Mouse (Mus musculus) ES-E14 (cell line): Measurements from ENCODE around the gene Kcnh1. TPM values are rescaled to one million over a fixed set of nuclear protein-coding genes. Genes with fewer than 3 reads are reported as not detected.

Experiments
- DNase-seq: peaks from one replicate; pipeline ENCODE4 v3.0.0-alpha.2; 2013; ENCODE audit warnings: low read depth, low spot score
- H3K27ac ChIP-seq: 2 replicates; pipeline ENCODE4 v1.5.1; 2012; ENCODE audit warnings: low read depth, mild to moderate bottlenecking, low read length, moderate library complexity, mixed read lengths; ENCODE audit not compliant: poor library complexity, insufficient read depth, severe bottlenecking
- H3K36me3 ChIP-seq: 2 replicates; pipeline ENCODE4 v1.6.1; 2012; ENCODE audit warnings: mild to moderate bottlenecking, low read length, moderate library complexity, mixed read lengths; ENCODE audit not compliant: control insufficient read depth, poor library complexity, insufficient read depth, severe bottlenecking
- H3K4me1 ChIP-seq, 2 experiments: fragments of 150-350 bp in 1 of 2; sonication (generic) in 1 of 2; 2 replicates each; pipeline ENCODE4 v1.6.1; 2012; ENCODE audit warnings: low read length in 2 of 2, mild to moderate bottlenecking in 1 of 2, mixed read lengths in 1 of 2; ENCODE audit not compliant: control insufficient read depth in 2 of 2, insufficient read depth in 2 of 2, poor library complexity in 1 of 2
- H3K4me3 ChIP-seq, 2 experiments: fragments of 150-350 bp in 1 of 2; sonication (generic) in 1 of 2; 2 replicates each; pipeline ENCODE4 v1.5.1; 2012; ENCODE audit warnings: low read length in 2 of 2, low read depth in 1 of 2, mild to moderate bottlenecking in 1 of 2, mixed read lengths in 1 of 2; ENCODE audit not compliant: insufficient read depth in 1 of 2, poor library complexity in 1 of 2, severe bottlenecking in 1 of 2
- H3K9ac ChIP-seq: 2 replicates; pipeline ENCODE4 v1.6.1; 2012; ENCODE audit warnings: low read depth, mild to moderate bottlenecking, low read length, mixed read lengths; ENCODE audit not compliant: poor library complexity, insufficient read depth, severe bottlenecking
- H3K9me3 ChIP-seq: fragments of 150-350 bp; sonication (generic); 2 replicates; pipeline ENCODE4 v1.6.1; 2012; ENCODE audit warnings: low read depth, mild to moderate bottlenecking, low read length; ENCODE audit not compliant: control insufficient read depth, insufficient read depth
- CHD2 ChIP-seq: IDR thresholded peaks from 2 replicates; pipeline ENCODE4 v1.6.1; 2014; ENCODE audit warnings: mild to moderate bottlenecking, low read depth, low read length, inconsistent platforms
- HCFC1 ChIP-seq: IDR thresholded peaks from 2 replicates; pipeline ENCODE4 v1.6.1; 2012; ENCODE audit warnings: low read length, inconsistent platforms, borderline replicate concordance; ENCODE audit not compliant: insufficient read depth
- MAFK ChIP-seq: IDR thresholded peaks from 2 replicates; pipeline ENCODE4 v1.6.1; 2014; ENCODE audit warnings: mild to moderate bottlenecking, low read depth, low read length, inconsistent platforms; ENCODE audit not compliant: insufficient read depth
- ZC3H11A ChIP-seq: IDR thresholded peaks from 2 replicates; pipeline ENCODE4 v1.6.1; 2012; ENCODE audit warnings: low read depth, mild to moderate bottlenecking, inconsistent platforms, low read length, borderline replicate concordance
- ZNF384 ChIP-seq: IDR thresholded peaks from 2 replicates; pipeline ENCODE4 v1.6.1; 2012; ENCODE audit warnings: low read depth, low read length, inconsistent platforms
- in situ Hi-C, 2 experiments: fragments of 600-800 bp; cut with MboI; formaldehyde crosslinking; loops; one replicate each; pipeline ENCODE4 v1.15.1; 2025; ENCODE audit warnings: low sequenced_read_pairs in 2 of 2, inconsistent platforms in 1 of 2; ENCODE audit not compliant: unreplicated experiment in 2 of 2
- total RNA-seq: library from RNA; depleted of rRNA; stranded (reverse); fragments of 300-350 nt; gene quantifications from 2 replicates; pipeline ENCODE4 v1.2.3, GENCODE M21; 2012

Gene Kcnh1
- total RNA-seq, 1 experiment, result 0.71 TPM

- Histone ChIP-seq H3K4me3 (no peak overlapping the region), H3K9me3 (no peaks in the 10 kb centered on the region), H3K36me3 (no peaks in the 10 kb centered on the region), H3K4me1 (no peaks in the 10 kb centered on the region), H3K27ac (no peak overlapping the region), H3K9ac (no peak overlapping the region)
- in situ Hi-C loops, result no loop called here
- TF ChIP-seq MAFK (no peak), HCFC1 (no peak), ZC3H11A (no peak), ZNF384 (no peak), CHD2 (no peak)
- no peak for DNase-seq
These were observed 287.6 kb downstream of the Kcnh1 start for GRCm38 (mm10) chr1:192478176-192478575.

- no peak for DNase-seq
- no peaks in the 10 kb centered on the region for H3K9me3 ChIP-seq
- no peak for TF ChIP-seq MAFK
- no peak for TF ChIP-seq ZC3H11A
- TF ChIP-seq ZNF384, result no peak
- no peak for TF ChIP-seq HCFC1
- no peak for TF ChIP-seq CHD2
- no peak overlapping the region for H3K9ac ChIP-seq
- in situ Hi-C loops, result no loop called here
- H3K4me3 ChIP-seq, result no peak overlapping the region
- no peaks in the 10 kb centered on the region for H3K36me3 ChIP-seq
- no peaks in the 10 kb centered on the region for H3K4me1 ChIP-seq
- H3K27ac ChIP-seq, result no peak overlapping the region
These were observed 289.7 kb downstream of the Kcnh1 start for GRCm38 (mm10) chr1:192480072-192480784.

- in situ Hi-C loops, result no loop called here
- Histone ChIP-seq H3K36me3 (no peaks in the 10 kb centered on the region), H3K4me3 (no peak overlapping the region), H3K4me1 (no peaks in the 10 kb centered on the region), H3K9ac (no peak overlapping the region), H3K27ac (no peak overlapping the region), H3K9me3 (no peaks in the 10 kb centered on the region)
- TF ChIP-seq CHD2 (no peak), MAFK (no peak), HCFC1 (no peak), ZC3H11A (no peak), ZNF384 (no peak)
- no peak for DNase-seq
These were observed 290.9 kb downstream of the Kcnh1 start for GRCm38 (mm10) chr1:192481446-192481845.

- in situ Hi-C loops, result no loop called here
- DNase-seq, result no peak
- Histone ChIP-seq H3K27ac (no peak overlapping the region), H3K4me3 (no peak overlapping the region), H3K4me1 (no peaks in the 10 kb centered on the region), H3K36me3 (no peaks in the 10 kb centered on the region), H3K9ac (no peak overlapping the region), H3K9me3 (no peaks in the 10 kb centered on the region)
- TF ChIP-seq ZC3H11A, result no peak
- no peak for TF ChIP-seq CHD2
- no peak for TF ChIP-seq ZNF384
- no peak for TF ChIP-seq HCFC1
- no peak for TF ChIP-seq MAFK
These were observed 294.5 kb downstream of the Kcnh1 start for GRCm38 (mm10) chr1:192485030-192485429.

GRCm38 (mm10) chr1:192487571-192487970 is 297.0 kb downstream of the Kcnh1 start:
- H3K27ac ChIP-seq, result no peak overlapping the region
- TF ChIP-seq ZNF384 (no peak), HCFC1 (no peak), MAFK (no peak), ZC3H11A (no peak), CHD2 (no peak)
- no peaks in the 10 kb centered on the region for H3K9me3 ChIP-seq
- no peak overlapping the region for H3K4me3 ChIP-seq
- in situ Hi-C loops, result no loop called here
- H3K4me1 ChIP-seq, result no peaks in the 10 kb centered on the region
- no peak overlapping the region for H3K9ac ChIP-seq
- no peak for DNase-seq
- H3K36me3 ChIP-seq, result no peaks in the 10 kb centered on the region
